Mouse (Mus musculus) kidney, postnatal 0 days (tissue): ENCODE measurements at regions not wholly inside any gene's neighbourhood (a gene's known extent, or its start where the extent isn't known, plus 50 kb on each side); places are given as distances from the start of the nearest gene placed in this dataset.

Experiments used
- ATAC-seq: fragments of 200-750 bp; cut with Nextera tagmentation; replicated peaks from 2 replicates; pipeline ENCODE4 v1.8.0; 2017; ENCODE audit warnings: low read depth, moderate number of reproducible peaks, moderate TSS enrichment, moderate library complexity; ENCODE audit not compliant: low FRiP score
- DNase-seq: peaks from one replicate; pipeline ENCODE4 v3.0.0-alpha.2; 2016; ENCODE audit warnings: low spot score
- H3K27ac ChIP-seq: fragments of 300-500 bp; sonication (generic); 2 replicates; pipeline ENCODE4 v1.5.1; 2014; ENCODE audit warnings: mild to moderate bottlenecking
- H3K27me3 ChIP-seq: fragments of 300-500 bp; sonication (generic); 2 replicates; pipeline ENCODE4 v1.6.1; 2014; ENCODE audit warnings: low read length, mixed read lengths; ENCODE audit not compliant: insufficient read depth
- H3K36me3 ChIP-seq: fragments of 300-500 bp; sonication (generic); 2 replicates; pipeline ENCODE4 v1.6.1; 2014; ENCODE audit warnings: low read length, mixed read lengths; ENCODE audit not compliant: insufficient read depth
- H3K4me1 ChIP-seq: fragments of 300-500 bp; sonication (generic); replicated peaks from 2 replicates; pipeline ENCODE4 v1.6.1; 2014; ENCODE audit warnings: antibody characterized with exemption, low read length, mixed read lengths; ENCODE audit not compliant: insufficient read depth
- H3K4me2 ChIP-seq: fragments of 300-500 bp; sonication (generic); 2 replicates; pipeline ENCODE4 v1.6.1; 2014; ENCODE audit warnings: mild to moderate bottlenecking, low read length, moderate library complexity, mixed read lengths
- H3K4me3 ChIP-seq: fragments of 300-500 bp; sonication (generic); replicated peaks from 2 replicates; pipeline ENCODE4 v1.5.1; 2014; ENCODE audit warnings: low read depth, low read length
- H3K9ac ChIP-seq: fragments of 300-500 bp; sonication (generic); 2 replicates; pipeline ENCODE4 v1.6.1; 2014; ENCODE audit warnings: low read depth, low read length
- H3K9me3 ChIP-seq: fragments of 300-500 bp; sonication (generic); replicated peaks from 2 replicates; pipeline ENCODE4 v1.6.1; 2016; ENCODE audit warnings: low read length, inconsistent platforms, mixed read lengths
- CTCF ChIP-seq: IDR thresholded peaks from 2 replicates; pipeline ENCODE4 v1.5.1; 2016; ENCODE audit warnings: antibody characterized with exemption, low read depth, mild to moderate bottlenecking, moderate library complexity
- WGBS: fragments of 180-500 bp; shearing (Covaris S2); extraction: QIAGEN DNeasy Blood & Tissue Kit; methylation state at CpG from one replicate; pipeline ENCODE4 v1.1.7; 2014; 5-methylcytosine and 5-hydroxymethylcytosine counted together

- H3K27ac ChIP-seq, result no peak overlapping the region
- no peak for ATAC-seq
These were observed 63.0 kb upstream of the Tmem106b start for GRCm38 (mm10) chr6:13006596-13006995.

GRCm38 (mm10) chr6:12994701-12995100, 74.9 kb upstream of the Tmem106b start:
- Histone ChIP-seq H3K9ac (no peak overlapping the region), H3K4me3 (no peak overlapping the region), H3K36me3 (no peaks in the 10 kb centered on the region), H3K4me2 (no peak overlapping the region), H3K27ac (no peak overlapping the region), H3K9me3 (no peaks in the 10 kb centered on the region), H3K4me1 (no peaks in the 10 kb centered on the region), H3K27me3 (no peaks in the 10 kb centered on the region)
- no peak for TF ChIP-seq CTCF
- DNase-seq (no peak), ATAC-seq (no peak)
- WGBS, result 81% methylated on average over 2 of the region's 2 CpGs

More at GRCm38 (mm10) chr6:13006596-13006995, 63.0 kb upstream of the Tmem106b start:
- TF ChIP-seq CTCF, result no peak
- no peaks in the 10 kb centered on the region for H3K36me3 ChIP-seq
- H3K9me3 ChIP-seq, result no peaks in the 10 kb centered on the region
- no peaks in the 10 kb centered on the region for H3K4me1 ChIP-seq
- H3K9ac ChIP-seq, result no peak overlapping the region
- H3K27me3 ChIP-seq, result no peaks in the 10 kb centered on the region
- no peak overlapping the region for H3K4me2 ChIP-seq
- no peak overlapping the region for H3K4me3 ChIP-seq
- DNase-seq, result no peak

- Histone ChIP-seq H3K36me3 (no peaks in the 10 kb centered on the region), H3K27me3 (no peaks in the 10 kb centered on the region), H3K4me1 (no peaks in the 10 kb centered on the region), H3K4me3 (no peak overlapping the region), H3K27ac (no peak overlapping the region), H3K9me3 (no peaks in the 10 kb centered on the region), H3K4me2 (no peak overlapping the region), H3K9ac (no peak overlapping the region)
- DNase-seq (no peak), ATAC-seq (no peak)
- 78% methylated on average over 2 of the region's 2 CpGs for WGBS
- TF ChIP-seq CTCF, result no peak
These were observed 75.8 kb upstream of the Tmem106b start for GRCm38 (mm10) chr6:12993772-12994171.

- Histone ChIP-seq H3K9me3 (no peaks in the 10 kb centered on the region), H3K27ac (no peak overlapping the region), H3K27me3 (no peaks in the 10 kb centered on the region), H3K9ac (no peak overlapping the region), H3K4me1 (no peaks in the 10 kb centered on the region), H3K36me3 (no peaks in the 10 kb centered on the region), H3K4me3 (no peak overlapping the region), H3K4me2 (no peak overlapping the region)
- DNase-seq (no peak), ATAC-seq (no peak)
- WGBS, result 94% methylated on average over 1 of the region's 1 CpGs
- no peak for TF ChIP-seq CTCF
These were observed 92.2 kb upstream of the Tmem106b start for GRCm38 (mm10) chr6:12977184-12977897.

DNA sequence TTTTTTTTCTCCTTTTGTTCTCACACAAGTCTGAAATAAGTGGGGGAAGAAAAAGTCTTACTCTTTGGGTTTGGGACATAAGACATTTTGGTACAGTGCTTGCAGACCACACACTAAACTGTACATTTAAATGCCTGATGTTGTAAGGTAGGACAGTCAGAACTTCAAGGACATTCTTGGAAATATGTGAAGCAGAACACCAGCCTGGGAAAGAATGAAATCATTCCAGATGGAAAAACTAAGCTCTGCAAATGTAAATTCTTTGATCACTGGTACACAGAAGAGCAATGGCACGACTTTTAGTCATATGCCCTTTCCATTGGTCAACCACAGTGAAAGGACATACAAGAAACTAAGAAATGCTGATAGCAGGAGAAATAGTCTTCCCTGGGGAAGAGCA, 98.0 kb upstream of the Tmem106b start:
- 44% methylated on average over 1 of the region's 1 CpGs for WGBS
- Histone ChIP-seq H3K27ac (no peak overlapping the region), H3K9me3 (no peaks in the 10 kb centered on the region), H3K9ac (no peak overlapping the region), H3K27me3 (no peaks in the 10 kb centered on the region), H3K4me2 (no peak overlapping the region), H3K4me3 (no peak overlapping the region), H3K4me1 (no peaks in the 10 kb centered on the region), H3K36me3 (no peaks in the 10 kb centered on the region)
- no peak for ATAC-seq
- no peak for TF ChIP-seq CTCF
- DNase-seq, result no peak

DNA sequence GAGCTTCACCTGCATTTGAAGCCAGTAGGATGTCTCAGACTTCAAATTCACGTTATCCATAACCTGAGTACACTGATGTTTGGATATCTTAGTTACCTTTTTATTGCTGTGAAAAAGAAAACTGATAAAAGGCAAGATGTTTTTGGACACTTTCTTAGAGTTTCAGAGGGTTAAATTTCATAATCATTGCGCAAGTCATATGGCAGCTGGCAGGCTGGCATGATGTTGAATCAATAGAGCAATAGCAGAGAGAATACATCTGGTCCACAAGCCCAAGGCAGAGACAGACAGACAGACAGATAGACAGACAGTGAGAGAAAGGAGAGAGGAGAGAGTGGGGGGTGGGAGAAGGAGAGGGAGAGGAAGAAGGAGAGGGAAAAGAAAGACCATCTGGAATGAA, 102.3 kb upstream of the Tmem106b start:
- no peak overlapping the region for H3K4me2 ChIP-seq
- H3K27me3 ChIP-seq, result no peaks in the 10 kb centered on the region
- H3K4me3 ChIP-seq, result no peak overlapping the region
- no peak for TF ChIP-seq CTCF
- ATAC-seq (no peak), DNase-seq (no peak)
- no peaks in the 10 kb centered on the region for H3K9me3 ChIP-seq
- H3K36me3 ChIP-seq, result no peaks in the 10 kb centered on the region
- 61% methylated on average over 2 of the region's 2 CpGs for WGBS
- H3K27ac ChIP-seq, result no peak overlapping the region
- no peaks in the 10 kb centered on the region for H3K4me1 ChIP-seq
- no peak overlapping the region for H3K9ac ChIP-seq

DNA sequence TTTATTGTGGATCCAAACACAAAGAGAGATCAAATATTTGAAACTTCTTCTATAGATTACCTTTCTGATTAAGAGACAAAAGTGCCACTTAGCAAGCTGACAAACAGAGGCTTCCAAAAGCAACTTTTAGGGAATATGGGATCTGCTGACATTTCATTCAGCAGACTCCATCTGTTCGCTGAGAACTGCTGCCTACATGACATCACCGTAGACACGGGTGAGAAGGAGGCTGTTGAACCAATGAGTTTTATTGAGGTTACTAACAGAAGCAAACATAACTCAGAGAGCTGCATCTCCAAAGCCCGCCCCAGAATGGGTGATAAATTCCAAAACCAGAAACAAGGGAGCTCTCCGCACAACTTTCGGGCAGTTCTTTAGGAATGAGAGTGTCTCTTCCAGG, 111.8 kb upstream of the Tmem106b start:
- 70% methylated on average over 6 of the region's 6 CpGs for WGBS
- ATAC-seq (no peak), DNase-seq (no peak)
- no peak for TF ChIP-seq CTCF
- Histone ChIP-seq H3K27me3 (no peaks in the 10 kb centered on the region), H3K9me3 (no peaks in the 10 kb centered on the region), H3K27ac (no peak overlapping the region), H3K9ac (no peak overlapping the region), H3K4me2 (no peak overlapping the region), H3K4me3 (no peak overlapping the region), H3K36me3 (no peaks in the 10 kb centered on the region), H3K4me1 (no peaks in the 10 kb centered on the region)
